Mouse (Mus musculus): ENCODE results near the gene Psmc5.
A peak's percentile ranks its signal among the peaks of the same experiment; 100 is the strongest.
"Not testable (repeated sequence)": the region's sequence is repeated elsewhere in the genome, so short reads cannot be mapped to it uniquely, and the experiment has no call there.

Psmc5 gene

GRCm38 (mm10) chr11:106255685-106256451 is at the start of gene Psmc5, which contains the start of gene Ftsj3:
Psmc5 (plus strand) TSS chr11:106256154.
Ftsj3 (minus strand) TSS chr11:106256079.
- DNase-seq (ENCODE audit: extremely low read depth, low read depth) = peak; percentile 84

- DNase-seq (ENCODE audit: extremely low read depth, low read depth) = no peak
These were observed 43.2 kb upstream of the Psmc5 start for GRCm38 (mm10) chr11:106212771-106213170.

- DNase-seq (ENCODE audit: extremely low read depth, low read depth) = no peak
These were observed 41.1 kb upstream of the Psmc5 start for GRCm38 (mm10) chr11:106214856-106215255.

GRCm38 (mm10) chr11:106215450-106215859 is 40.5 kb upstream of the Psmc5 start:
- DNase-seq (ENCODE audit: extremely low read depth, low read depth) = no peak

- peak; percentile 96 for DNase-seq (ENCODE audit: extremely low read depth, low read depth)
These were observed 39.8 kb upstream of the Psmc5 start, which contains the start of gene Ccdc47 for GRCm38 (mm10) chr11:106215927-106216729. Ccdc47 (minus strand) TSS chr11:106216344.

GRCm38 (mm10) chr11:106216730-106217490 is 39.0 kb upstream of the Psmc5 start, which contains the start of gene Ddx42:
Ddx42 (plus strand) TSS chr11:106216926.
- DNase-seq (ENCODE audit: extremely low read depth, low read depth) = peak; percentile 91

- no peak for DNase-seq (ENCODE audit: extremely low read depth, low read depth)
These were observed 35.4 kb upstream of the Psmc5 start for GRCm38 (mm10) chr11:106220603-106221002.

GRCm38 (mm10) chr11:106233978-106234377 is 22.0 kb upstream of the Psmc5 start:
- DNase-seq (ENCODE audit: extremely low read depth, low read depth) = not testable (repeated sequence)

- no peak for DNase-seq (ENCODE audit: extremely low read depth, low read depth)
These were observed 9.1 kb upstream of the Psmc5 start for GRCm38 (mm10) chr11:106246834-106247233.

GRCm38 (mm10) chr11:106249326-106249725 is 6.6 kb upstream of the Psmc5 start:
- DNase-seq (ENCODE audit: extremely low read depth, low read depth) = no peak

- no peak for DNase-seq (ENCODE audit: extremely low read depth, low read depth)
These were observed 1.2 kb upstream of the Psmc5 start for GRCm38 (mm10) chr11:106254767-106255166.

GRCm38 (mm10) chr11:106255174-106255573 is 780 bp upstream of the Psmc5 start:
- DNase-seq (ENCODE audit: extremely low read depth, low read depth) = no peak

GRCm38 (mm10) chr11:106256775-106257174 is 821 bp downstream of the Psmc5 start:
- no peak for DNase-seq (ENCODE audit: extremely low read depth, low read depth)

- DNase-seq (ENCODE audit: extremely low read depth, low read depth) = no peak
These were observed 5.0 kb downstream of the Psmc5 start for GRCm38 (mm10) chr11:106260826-106261450.

- DNase-seq (ENCODE audit: extremely low read depth, low read depth) = no peak
These were observed 8.0 kb downstream of the Psmc5 start for GRCm38 (mm10) chr11:106263963-106264362.

GRCm38 (mm10) chr11:106264988-106265387 is 9.0 kb downstream of the Psmc5 start:
- no peak for DNase-seq (ENCODE audit: extremely low read depth, low read depth)

- DNase-seq (ENCODE audit: extremely low read depth, low read depth) = no peak
These were observed 9.6 kb downstream of the Psmc5 start for GRCm38 (mm10) chr11:106265570-106265969.

GRCm38 (mm10) chr11:106266431-106266830 is 10.5 kb downstream of the Psmc5 start:
- no peak for DNase-seq (ENCODE audit: extremely low read depth, low read depth)

GRCm38 (mm10) chr11:106267311-106267852 is 11.4 kb downstream of the Psmc5 start:
- no peak for DNase-seq (ENCODE audit: extremely low read depth, low read depth)

GRCm38 (mm10) chr11:106267871-106268270 is 11.9 kb downstream of the Psmc5 start:
- DNase-seq (ENCODE audit: extremely low read depth, low read depth) = no peak
